Mouse (Mus musculus): ENCODE measurements around the gene M1ap.

DNA sequence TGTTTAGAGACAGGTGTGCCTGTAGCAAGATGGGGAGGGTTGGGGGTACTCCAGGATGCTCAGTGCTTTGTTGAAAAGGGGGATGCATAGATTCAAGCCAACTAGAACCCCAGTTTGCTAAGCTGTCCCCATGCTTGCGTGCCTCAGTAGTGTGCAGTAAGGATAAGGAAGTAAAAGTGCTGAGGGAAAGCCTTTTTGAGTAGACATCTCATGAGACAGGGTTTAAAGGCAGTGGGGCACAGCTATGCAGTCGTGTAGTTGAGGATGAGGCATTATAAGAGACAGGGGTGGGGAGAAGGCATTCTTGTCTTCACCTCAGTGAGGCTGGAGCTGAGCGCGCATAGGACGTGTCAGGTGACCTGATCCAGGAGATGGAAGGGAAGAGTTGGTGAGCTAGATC, 93.9 kb downstream of the M1ap start:
- TF ChIP-seq CHD2 (IDR thresholded peaks at IDR 0.05; ENCODE audit: low read depth, low read length) (no peak), MAFK (IDR thresholded peaks at IDR 0.05; ENCODE audit: insufficient read depth, low read depth, low read length) (no peak), HCFC1 (IDR thresholded peaks at IDR 0.05; ENCODE audit: borderline replicate concordance, insufficient read depth, low read length) (no peak), ZNF384 (IDR thresholded peaks at IDR 0.05; ENCODE audit: low read depth, low read length) (no peak), ZC3H11A (IDR thresholded peaks at IDR 0.05; ENCODE audit: borderline replicate concordance, low read depth, low read length) (no peak)

Measured in ES-E14 (cell line).